Mouse (Mus musculus) midbrain, embryonic 15.5 days (tissue): ENCODE results near the gene Rest. TPM values are rescaled to one million over a fixed set of nuclear protein-coding genes. Genes with fewer than 3 reads are reported as not detected.

Experiments used
- ATAC-seq: fragments of 200-750 bp; cut with Nextera tagmentation; replicated peaks from 2 replicates; pipeline ENCODE4 v1.8.0; 2017; ENCODE audit warnings: moderate TSS enrichment
- H3K27ac ChIP-seq: fragments of 300-500 bp; sonication (generic); 2 replicates; pipeline ENCODE4 v1.5.1; 2015; ENCODE audit warnings: mild to moderate bottlenecking, inconsistent platforms
- H3K27me3 ChIP-seq: fragments of 300-500 bp; sonication (generic); replicated peaks from 2 replicates; pipeline ENCODE4 v1.6.1; 2015; ENCODE audit warnings: inconsistent platforms
- H3K36me3 ChIP-seq: fragments of 300-500 bp; sonication (generic); replicated peaks from 2 replicates; pipeline ENCODE4 v1.6.1; 2015; ENCODE audit warnings: inconsistent platforms
- H3K4me1 ChIP-seq: fragments of 300-500 bp; sonication (generic); 2 replicates; pipeline ENCODE4 v1.6.1; 2015; ENCODE audit warnings: inconsistent platforms
- H3K4me2 ChIP-seq: fragments of 300-500 bp; sonication (generic); 2 replicates; pipeline ENCODE4 v1.6.1; 2015; ENCODE audit warnings: inconsistent platforms, mild to moderate bottlenecking, moderate library complexity
- H3K4me3 ChIP-seq: fragments of 300-500 bp; sonication (generic); 2 replicates; pipeline ENCODE4 v1.5.1; 2015; ENCODE audit warnings: mild to moderate bottlenecking, inconsistent platforms
- H3K9ac ChIP-seq: fragments of 300-500 bp; sonication (generic); 2 replicates; pipeline ENCODE4 v1.6.1; 2015; ENCODE audit warnings: mild to moderate bottlenecking, inconsistent platforms
- H3K9me3 ChIP-seq: fragments of 300-500 bp; sonication (generic); 2 replicates; pipeline ENCODE4 v1.6.1; 2016; ENCODE audit warnings: inconsistent platforms
- WGBS: fragments of 180-500 bp; shearing (Covaris S2); methylation state at CpG from one replicate; pipeline ENCODE4 v1.1.7; 2015; ENCODE audit warnings: mixed read lengths; 5-methylcytosine and 5-hydroxymethylcytosine counted together
- polyA plus RNA-seq: library from polyadenylated mRNA; unstranded; fragments of >200 nt; fragmentation: Nextera tagmentation; extraction: Ambion mirVana; gene quantifications from 2 replicates; pipeline ENCODE4 v1.2.1, GENCODE M21; 2015

Rest gene
- polyA plus RNA-seq, 1 experiment from 2014 or later, result 6.4 TPM

DNA sequence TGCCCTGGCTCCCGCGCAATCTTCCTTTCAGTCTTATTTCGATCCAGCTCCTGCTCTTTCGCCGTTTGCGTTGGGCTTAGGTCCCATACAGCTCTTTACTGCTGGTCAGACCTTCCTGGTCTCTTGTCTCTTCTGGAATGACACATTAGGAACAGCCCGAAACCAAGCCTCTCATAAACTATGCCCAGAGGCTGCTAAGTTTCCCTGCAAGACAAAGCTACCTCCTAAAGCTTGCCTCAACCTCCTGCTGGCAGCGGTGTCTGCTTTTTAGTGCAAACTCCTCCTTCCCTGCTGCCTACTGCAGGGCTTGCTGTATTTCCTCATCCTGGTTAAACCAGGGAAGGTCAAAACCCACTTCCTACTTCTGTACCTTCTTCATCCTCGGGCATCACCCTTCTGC is 15.2 kb upstream of the Rest start:
- ATAC-seq, result no peak
- H3K36me3 ChIP-seq, result no peaks in the 10 kb centered on the region
- 70% methylated on average over 9 of the region's 9 CpGs for WGBS
- no peaks in the 10 kb centered on the region for H3K9me3 ChIP-seq
- H3K27ac ChIP-seq, result no peak overlapping the region
- H3K27me3 ChIP-seq, result no peaks in the 10 kb centered on the region
- H3K4me3 ChIP-seq, result no peak overlapping the region
- H3K4me2 ChIP-seq, result no peak overlapping the region
- peaks cover 12% of the 10 kb centered on the region for H3K4me1 ChIP-seq
- H3K9ac ChIP-seq, result no peak overlapping the region

DNA sequence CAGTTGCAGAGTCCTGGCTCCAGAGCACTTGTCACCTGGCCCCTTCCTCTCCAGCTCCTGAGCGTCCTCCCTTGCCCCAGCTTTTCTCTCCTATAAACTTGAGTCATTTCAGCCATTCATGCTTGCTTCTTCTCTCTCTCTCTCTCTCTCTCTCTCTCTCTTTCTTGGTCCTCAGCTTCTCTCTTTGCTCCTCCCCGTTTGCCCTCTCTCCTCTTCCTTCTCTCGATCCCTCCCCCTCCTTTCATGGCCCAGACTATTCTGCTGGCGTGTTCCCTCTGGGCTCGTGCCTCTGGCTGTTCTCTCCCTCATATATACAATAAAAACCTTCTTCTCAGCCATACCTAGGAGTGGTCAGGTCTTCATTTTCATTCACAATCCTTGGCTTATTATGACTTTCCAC is 13.6 kb upstream of the Rest start:
- no peaks in the 10 kb centered on the region for H3K27me3 ChIP-seq
- H3K4me2 ChIP-seq, result no peak overlapping the region
- no peak for ATAC-seq
- no peaks in the 10 kb centered on the region for H3K36me3 ChIP-seq
- H3K9ac ChIP-seq, result no peak overlapping the region
- 51% methylated on average over 5 of the region's 5 CpGs for WGBS
- H3K9me3 ChIP-seq, result no peaks in the 10 kb centered on the region
- no peak overlapping the region for H3K27ac ChIP-seq
- H3K4me1 ChIP-seq, result no peaks in the 10 kb centered on the region
- H3K4me3 ChIP-seq, result no peak overlapping the region

DNA sequence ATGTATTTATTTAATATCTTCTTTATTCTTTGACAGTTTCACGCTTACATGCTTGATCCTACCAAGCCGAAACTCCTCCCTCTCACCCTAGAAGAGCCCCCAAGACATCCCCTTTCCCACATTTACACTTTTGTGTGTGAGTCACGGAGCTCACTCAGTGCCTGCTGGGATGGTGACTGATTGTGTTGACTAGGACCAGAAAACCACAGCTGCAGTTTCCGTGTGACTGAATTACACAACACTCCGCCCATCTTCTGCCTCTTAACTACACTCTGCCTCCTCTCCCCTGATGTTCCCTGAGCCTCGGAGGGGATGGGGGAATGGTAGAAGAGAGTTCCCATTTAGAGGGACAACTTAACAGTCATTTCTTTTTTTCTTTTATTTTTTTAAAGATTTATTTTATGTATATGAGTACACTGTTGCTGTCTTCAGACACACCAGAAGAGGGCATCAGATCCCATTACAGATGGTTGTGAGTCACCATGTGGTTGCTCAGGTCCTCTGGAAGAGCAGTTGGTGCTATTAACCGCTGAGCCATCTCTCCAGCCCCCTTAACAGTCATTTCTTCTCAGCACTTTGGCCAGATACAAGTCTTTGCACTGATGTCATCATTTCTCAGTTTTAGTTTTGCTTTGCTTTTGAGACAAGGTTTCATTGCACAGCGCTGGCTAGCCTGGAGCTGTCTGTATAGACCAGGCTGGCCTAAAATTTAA is 13.0 kb upstream of the Rest start:
- H3K27ac ChIP-seq, result no peak overlapping the region
- H3K4me1 ChIP-seq, result no peaks in the 10 kb centered on the region
- H3K4me3 ChIP-seq, result no peak overlapping the region
- no peak overlapping the region for H3K4me2 ChIP-seq
- H3K9ac ChIP-seq, result no peak overlapping the region
- H3K9me3 ChIP-seq, result no peaks in the 10 kb centered on the region
- no peaks in the 10 kb centered on the region for H3K27me3 ChIP-seq
- no peaks in the 10 kb centered on the region for H3K36me3 ChIP-seq
- 68% methylated on average over 8 of the region's 8 CpGs for WGBS
- ATAC-seq, result no peak

DNA sequence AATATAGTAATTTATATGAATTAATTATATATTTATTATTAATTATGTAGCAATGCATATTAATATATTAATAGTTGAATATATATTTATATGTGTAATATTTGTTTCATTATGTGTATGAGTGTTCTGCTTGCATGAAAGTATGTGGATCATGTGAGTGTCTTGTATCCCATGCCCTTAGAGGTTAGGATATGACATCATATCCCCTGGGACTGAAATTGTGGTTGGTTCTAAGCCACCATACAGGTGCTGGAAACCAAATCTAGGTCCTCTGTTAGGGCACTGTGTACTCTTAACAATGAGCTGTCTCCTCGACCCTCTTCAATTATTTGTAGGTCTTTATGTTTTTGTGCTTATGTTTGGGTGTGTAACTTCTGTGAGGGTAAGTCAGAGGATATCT is 12.1 kb upstream of the Rest start:
- H3K4me3 ChIP-seq, result no peak overlapping the region
- no peaks in the 10 kb centered on the region for H3K9me3 ChIP-seq
- WGBS, result 79% methylated on average over 1 of the region's 1 CpGs
- no peak for ATAC-seq
- no peak overlapping the region for H3K27ac ChIP-seq
- H3K27me3 ChIP-seq, result no peaks in the 10 kb centered on the region
- H3K9ac ChIP-seq, result no peak overlapping the region
- no peaks in the 10 kb centered on the region for H3K36me3 ChIP-seq
- H3K4me2 ChIP-seq, result no peak overlapping the region
- no peaks in the 10 kb centered on the region for H3K4me1 ChIP-seq

DNA sequence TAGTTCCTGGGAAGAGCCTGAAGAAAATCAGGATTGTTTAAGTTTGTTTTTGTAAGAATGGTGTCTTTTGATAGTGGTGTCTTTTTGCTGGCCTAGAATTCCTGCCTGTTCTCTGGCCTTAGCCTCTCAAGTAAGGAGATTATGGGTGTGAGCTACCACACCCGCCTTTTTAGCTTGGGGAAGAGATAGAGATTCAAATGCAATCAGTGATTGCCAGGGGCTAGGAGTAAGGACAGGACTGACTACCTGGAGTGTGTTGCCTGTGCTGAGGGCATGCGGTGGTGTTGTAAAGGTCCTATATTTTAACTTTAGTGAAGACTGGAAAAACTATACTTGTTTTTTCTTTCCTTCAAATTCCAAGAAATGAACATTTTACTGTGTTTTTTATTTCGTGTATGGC is 10.9 kb upstream of the Rest start:
- H3K4me1 ChIP-seq, result no peaks in the 10 kb centered on the region
- no peaks in the 10 kb centered on the region for H3K27me3 ChIP-seq
- no peak overlapping the region for H3K4me3 ChIP-seq
- no peaks in the 10 kb centered on the region for H3K9me3 ChIP-seq
- no peak overlapping the region for H3K27ac ChIP-seq
- no peak overlapping the region for H3K9ac ChIP-seq
- WGBS, result 66% methylated on average over 3 of the region's 3 CpGs
- no peaks in the 10 kb centered on the region for H3K36me3 ChIP-seq
- H3K4me2 ChIP-seq, result no peak overlapping the region
- ATAC-seq, result no peak

DNA sequence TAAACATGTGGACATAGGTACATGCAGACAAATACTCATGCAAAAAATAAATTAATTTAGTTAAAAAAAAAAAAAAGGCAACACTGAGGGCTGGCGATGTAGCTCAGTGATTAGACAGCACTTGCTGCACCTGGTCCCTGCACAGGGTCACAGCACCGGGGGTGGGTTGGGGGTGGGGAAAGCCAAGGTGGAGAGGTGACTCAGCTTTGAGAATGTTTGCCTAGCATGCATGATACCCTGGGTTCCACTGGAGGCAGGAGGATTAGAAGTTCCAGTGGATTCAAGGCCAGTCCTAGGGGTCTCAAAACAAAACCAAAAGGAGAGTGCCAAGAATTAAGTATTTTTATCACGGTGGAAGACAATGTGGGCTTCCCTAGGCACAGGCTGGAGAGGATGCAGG is 7.7 kb upstream of the Rest start:
- Histone ChIP-seq H3K27me3 (no peaks in the 10 kb centered on the region), H3K36me3 (no peaks in the 10 kb centered on the region), H3K4me2 (no peak overlapping the region), H3K9ac (no peak overlapping the region), H3K4me1 (no peaks in the 10 kb centered on the region), H3K27ac (no peak overlapping the region), H3K4me3 (no peak overlapping the region), H3K9me3 (no peaks in the 10 kb centered on the region)
- no peak for ATAC-seq
- WGBS, result 77% methylated on average over 3 of the region's 3 CpGs

DNA sequence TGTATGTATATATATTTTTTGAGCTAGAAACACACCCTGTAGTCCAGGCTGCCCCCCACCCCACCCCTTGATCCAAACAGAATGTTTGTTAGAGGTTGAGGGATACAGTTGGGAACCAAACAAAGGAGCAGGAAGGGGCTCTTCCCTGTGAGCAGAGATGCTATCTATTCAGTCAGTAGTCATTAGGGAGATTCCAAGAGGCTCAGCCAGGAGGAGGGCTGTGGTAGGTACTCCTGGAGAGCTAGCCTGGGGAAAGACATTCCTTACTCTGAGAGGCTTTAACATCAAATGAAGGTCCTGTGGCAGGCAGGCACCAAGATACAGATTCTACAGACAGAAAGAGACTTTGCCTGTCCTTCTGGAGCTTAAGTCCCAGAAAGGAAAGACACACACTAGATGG is 6.0 kb upstream of the Rest start:
- no peaks in the 10 kb centered on the region for H3K9me3 ChIP-seq
- H3K36me3 ChIP-seq, result no peaks in the 10 kb centered on the region
- ATAC-seq, result no peak
- no peaks in the 10 kb centered on the region; the same call in 1 of the 2 replicates for H3K27me3 ChIP-seq
- H3K4me2 ChIP-seq, result no peak overlapping the region
- H3K4me3 ChIP-seq, result no peak overlapping the region
- no peak overlapping the region for H3K27ac ChIP-seq
- no peak overlapping the region for H3K9ac ChIP-seq
- no peaks in the 10 kb centered on the region for H3K4me1 ChIP-seq

DNA sequence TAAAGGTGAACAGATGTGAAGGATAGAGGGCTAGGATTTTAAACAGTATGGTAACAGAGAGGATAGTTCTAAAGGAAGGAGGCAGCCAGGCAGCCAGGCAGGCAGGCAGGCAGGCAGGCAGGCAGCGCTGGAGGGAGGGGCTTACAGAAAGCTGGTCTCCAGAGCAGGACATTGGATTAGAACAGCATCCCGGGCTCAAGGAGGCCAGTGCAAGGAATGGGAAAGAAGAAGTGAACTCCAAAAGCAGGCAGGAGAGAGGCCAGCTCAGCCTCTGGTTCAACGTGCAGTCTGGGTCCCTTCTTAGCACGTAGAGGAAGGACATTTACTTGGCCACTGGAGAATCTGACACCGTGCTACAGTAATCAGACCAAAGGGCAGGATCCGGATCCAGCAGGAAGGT is 5.2 kb upstream of the Rest start:
- no peak for ATAC-seq
- H3K4me1 ChIP-seq, result no peaks in the 10 kb centered on the region
- WGBS, result 60% methylated on average over 6 of the region's 6 CpGs
- no peak overlapping the region for H3K27ac ChIP-seq
- no peaks in the 10 kb centered on the region for H3K36me3 ChIP-seq
- H3K27me3 ChIP-seq, result no peaks in the 10 kb centered on the region; the same call in 1 of the 2 replicates
- H3K9ac ChIP-seq, result no peak overlapping the region
- no peaks in the 10 kb centered on the region for H3K9me3 ChIP-seq
- H3K4me2 ChIP-seq, result no peak overlapping the region
- H3K4me3 ChIP-seq, result no peak overlapping the region

DNA sequence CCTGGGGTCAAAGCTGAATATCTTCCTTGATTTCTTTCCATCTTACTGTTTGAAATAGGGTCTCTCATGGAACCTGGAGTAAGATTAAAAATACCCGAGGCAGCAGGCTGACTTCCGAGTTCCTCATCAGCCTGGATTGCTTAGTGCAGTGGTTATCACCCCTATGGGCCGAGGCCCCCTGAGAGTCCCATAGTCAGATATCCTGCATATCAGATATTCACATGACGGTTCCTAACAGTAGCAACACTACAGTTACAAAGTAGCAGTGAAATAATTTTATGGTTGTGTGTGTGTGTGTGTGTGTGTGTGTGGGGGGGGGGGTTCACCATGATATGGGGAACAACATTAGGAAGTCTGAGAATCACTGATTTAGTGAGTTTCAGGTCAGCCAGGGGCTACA is 4.2 kb upstream of the Rest start:
- Histone ChIP-seq H3K27ac (no peak overlapping the region), H3K9ac (no peak overlapping the region), H3K9me3 (no peaks in the 10 kb centered on the region), H3K4me1 (no peaks in the 10 kb centered on the region), H3K4me2 (no peak overlapping the region), H3K36me3 (no peaks in the 10 kb centered on the region), H3K27me3 (no peaks in the 10 kb centered on the region; the same call in 1 of the 2 replicates), H3K4me3 (no peak overlapping the region)
- no peak for ATAC-seq
- 73% methylated on average over 4 of the region's 4 CpGs for WGBS

DNA sequence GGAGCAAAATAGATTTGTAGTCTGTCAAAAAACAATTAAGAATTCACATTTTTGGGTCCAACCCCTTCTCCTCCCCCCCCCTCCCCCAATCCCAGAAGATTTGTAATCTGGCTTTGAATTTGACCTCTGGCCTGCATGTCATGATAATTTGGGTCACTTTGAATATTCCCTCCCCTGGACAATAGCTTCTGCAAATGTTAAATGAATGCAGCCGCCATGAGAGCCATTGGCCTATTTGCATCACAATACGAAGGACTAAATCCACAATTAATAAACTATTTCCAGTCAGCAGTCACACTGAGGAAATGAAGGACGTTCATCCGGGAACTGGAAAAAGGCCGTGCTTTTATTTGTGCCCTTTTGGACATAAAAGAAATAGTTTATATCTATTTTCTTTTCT is 3.2 kb upstream of the Rest start:
- WGBS, result 20% methylated on average over 5 of the region's 5 CpGs
- Histone ChIP-seq H3K27me3 (no peaks in the 10 kb centered on the region; the same call in 1 of the 2 replicates), H3K4me3 (no peak overlapping the region), H3K36me3 (no peaks in the 10 kb centered on the region), H3K4me1 (peaks cover 7% of the 10 kb centered on the region), H3K27ac (no peak overlapping the region), H3K4me2 (no peak overlapping the region), H3K9ac (no peak overlapping the region), H3K9me3 (no peaks in the 10 kb centered on the region)
- no peak for ATAC-seq

DNA sequence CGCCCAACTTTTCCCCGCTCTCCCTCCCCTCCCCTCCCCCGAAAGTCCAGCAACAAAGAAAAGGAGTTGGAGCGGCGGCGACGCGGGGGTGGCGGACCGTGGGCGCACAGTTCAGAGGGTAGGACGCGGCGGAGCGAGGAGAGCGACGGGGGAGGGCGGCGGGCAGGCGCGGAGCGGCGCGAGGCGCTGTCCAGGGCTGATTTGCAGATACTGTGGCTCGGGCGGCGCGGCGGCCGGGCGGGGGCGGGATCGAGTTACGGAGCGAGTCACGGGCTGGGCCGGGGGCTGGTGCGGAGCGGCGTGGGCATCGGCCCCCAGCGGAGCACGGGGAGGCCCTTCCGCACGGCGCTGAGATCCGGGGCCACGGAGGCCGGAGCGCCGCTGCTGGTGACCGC is 377 bp downstream of the Rest start:
- H3K9me3 ChIP-seq, result no peaks in the 10 kb centered on the region
- peak; percentile 82 for ATAC-seq
- H3K27me3 ChIP-seq, result no peaks in the 10 kb centered on the region; the same call in none of the 2 replicates
- peak overlapping the region; percentile 82 for H3K4me3 ChIP-seq
- H3K36me3 ChIP-seq, result no peaks in the 10 kb centered on the region
- peak overlapping the region; percentile 78 for H3K27ac ChIP-seq
- WGBS, result 2% methylated on average over 42 of the region's 53 CpGs
- H3K9ac ChIP-seq, result peak overlapping the region; percentile 62
- H3K4me2 ChIP-seq, result peak overlapping the region; percentile 67
- peaks cover 12% of the 10 kb centered on the region for H3K4me1 ChIP-seq

DNA sequence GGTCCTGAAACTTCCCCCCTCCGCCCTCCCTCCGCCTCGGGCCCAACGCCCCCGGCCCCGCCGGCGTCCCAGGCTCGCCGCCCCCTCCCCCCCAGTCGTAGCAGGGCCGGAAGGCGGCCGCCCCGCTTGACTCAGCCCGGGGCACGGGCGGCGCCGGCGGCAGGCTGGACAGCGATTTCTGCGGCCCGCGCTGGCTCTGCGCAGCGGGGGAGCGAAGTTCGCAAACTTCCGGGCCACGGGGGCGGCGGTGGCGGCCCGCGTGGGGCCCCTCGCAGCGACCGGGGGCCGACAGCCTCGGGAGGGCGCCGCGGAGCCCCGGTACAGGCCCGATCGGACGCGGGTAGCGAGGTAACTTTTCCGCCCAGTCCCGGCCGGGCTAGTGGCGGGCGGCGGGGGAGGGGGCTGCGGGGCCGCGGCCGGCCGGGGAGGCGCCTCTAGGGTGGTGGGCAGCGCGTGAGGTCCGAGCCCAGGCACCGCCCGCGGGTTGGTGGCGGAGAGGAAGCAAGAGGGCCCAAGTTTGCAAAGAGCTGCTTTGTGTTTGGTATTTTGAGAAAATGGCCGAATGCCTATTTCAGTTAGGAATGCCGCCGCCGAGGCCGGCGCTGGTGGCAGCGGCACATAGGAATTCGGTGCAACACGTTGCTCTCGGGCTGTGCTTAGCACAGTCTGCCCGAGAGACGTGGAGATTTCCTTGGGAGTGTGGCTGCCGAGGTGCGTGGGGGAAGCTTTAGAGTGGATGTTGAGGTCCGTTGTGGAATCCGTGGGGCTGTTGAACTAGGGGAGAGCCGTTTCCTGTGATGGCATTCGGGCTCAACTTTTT is 985 bp downstream of the Rest start:
- Histone ChIP-seq H3K36me3 (no peaks in the 10 kb centered on the region), H3K27ac (peak overlapping the region; percentile 78), H3K4me3 (peak overlapping the region; percentile 82), H3K27me3 (no peaks in the 10 kb centered on the region; the same call in none of the 2 replicates), H3K4me1 (peaks cover 12% of the 10 kb centered on the region), H3K4me2 (peak overlapping the region; percentile 67), H3K9me3 (no peaks in the 10 kb centered on the region), H3K9ac (peak overlapping the region; percentile 62)
- ATAC-seq, result peak; percentile 59
- 0% methylated on average over 60 of the region's 87 CpGs for WGBS
